Mouse (Mus musculus) frontal cortex, adult 2 months (tissue): ENCODE results near the gene Pigk. TPM values are rescaled to one million over a fixed set of nuclear protein-coding genes. Genes with fewer than 3 reads are reported as not detected.
A peak's percentile ranks its signal among the peaks of the same experiment; 100 is the strongest.
"Not testable (repeated sequence)": the region's sequence is repeated elsewhere in the genome, so short reads cannot be mapped to it uniquely, and the experiment has no call there.

Experiments used
- DNase-seq, 2 experiments: peaks; one replicate each; pipeline ENCODE4 v3.0.0; 2022; ENCODE audit warnings: low spot score in 1 of 2; ENCODE audit errors: extremely low spot score in 1 of 2
- polyA plus RNA-seq: library from polyadenylated mRNA; depleted of rRNA; stranded (reverse); fragments of >200 nt; gene quantifications from 2 replicates; pipeline ENCODE4 v1.2.3, GENCODE M21; 2012

Gene Pigk
- polyA plus RNA-seq, 1 experiment, result 24.5 TPM

- DNase-seq, result no peak
Measured at GRCm38 (mm10) chr3:152763139-152763882, 49.4 kb downstream of the Pigk start.

- DNase-seq, result no peak
Measured at GRCm38 (mm10) chr3:152764516-152765312, 50.8 kb downstream of the Pigk start.

GRCm38 (mm10) chr3:152767485-152767884 lies 53.6 kb downstream of the Pigk start:
- no peak for DNase-seq

GRCm38 (mm10) chr3:152770056-152770455 lies 56.2 kb downstream of the Pigk start:
- DNase-seq, result no peak

- no peak for DNase-seq
Measured at GRCm38 (mm10) chr3:152776363-152776762, 62.5 kb downstream of the Pigk start.

- DNase-seq, result no peak
Measured at GRCm38 (mm10) chr3:152776872-152777540, 63.1 kb downstream of the Pigk start.

- no peak for DNase-seq
Measured at GRCm38 (mm10) chr3:152779819-152780218, 65.9 kb downstream of the Pigk start.

- DNase-seq, result peak in 1 of 2 experiments; percentile 86
Measured at GRCm38 (mm10) chr3:152783792-152784191, 69.9 kb downstream of the Pigk start.

- DNase-seq, result not testable (repeated sequence)
Measured at GRCm38 (mm10) chr3:152784353-152784752, 70.5 kb downstream of the Pigk start.

GRCm38 (mm10) chr3:152788301-152788953 lies 74.5 kb downstream of the Pigk start:
- DNase-seq, result not testable (repeated sequence)

- DNase-seq, result no peak
Measured at GRCm38 (mm10) chr3:152792601-152793000, 78.7 kb downstream of the Pigk start.

GRCm38 (mm10) chr3:152793006-152793405 lies 79.1 kb downstream of the Pigk start:
- DNase-seq, result no peak

- DNase-seq, result no peak
Measured at GRCm38 (mm10) chr3:152796216-152796615, 82.3 kb downstream of the Pigk start.

GRCm38 (mm10) chr3:152797354-152797753 lies 83.5 kb downstream of the Pigk start:
- DNase-seq, result no peak

GRCm38 (mm10) chr3:152799738-152800431 lies 86.0 kb downstream of the Pigk start:
- peak in 1 of 2 experiments; percentile 49 for DNase-seq

- DNase-seq, result peak in 1 of 2 experiments; percentile 14
Measured at GRCm38 (mm10) chr3:152813905-152814304, 100.0 kb downstream of the Pigk start.

GRCm38 (mm10) chr3:152815110-152815509 lies 101.2 kb downstream of the Pigk start:
- no peak for DNase-seq

- DNase-seq, result no peak
Measured at GRCm38 (mm10) chr3:152820406-152820805, 106.5 kb downstream of the Pigk start.

GRCm38 (mm10) chr3:152821202-152821601 lies 107.3 kb downstream of the Pigk start:
- DNase-seq, result peak in 1 of 2 experiments; percentile 26

- DNase-seq, result no peak
Measured at GRCm38 (mm10) chr3:152831377-152831776, 117.5 kb downstream of the Pigk start.
